ENCODE assay signal across 8 mouse cellular contexts in the genomic region with DNA sequence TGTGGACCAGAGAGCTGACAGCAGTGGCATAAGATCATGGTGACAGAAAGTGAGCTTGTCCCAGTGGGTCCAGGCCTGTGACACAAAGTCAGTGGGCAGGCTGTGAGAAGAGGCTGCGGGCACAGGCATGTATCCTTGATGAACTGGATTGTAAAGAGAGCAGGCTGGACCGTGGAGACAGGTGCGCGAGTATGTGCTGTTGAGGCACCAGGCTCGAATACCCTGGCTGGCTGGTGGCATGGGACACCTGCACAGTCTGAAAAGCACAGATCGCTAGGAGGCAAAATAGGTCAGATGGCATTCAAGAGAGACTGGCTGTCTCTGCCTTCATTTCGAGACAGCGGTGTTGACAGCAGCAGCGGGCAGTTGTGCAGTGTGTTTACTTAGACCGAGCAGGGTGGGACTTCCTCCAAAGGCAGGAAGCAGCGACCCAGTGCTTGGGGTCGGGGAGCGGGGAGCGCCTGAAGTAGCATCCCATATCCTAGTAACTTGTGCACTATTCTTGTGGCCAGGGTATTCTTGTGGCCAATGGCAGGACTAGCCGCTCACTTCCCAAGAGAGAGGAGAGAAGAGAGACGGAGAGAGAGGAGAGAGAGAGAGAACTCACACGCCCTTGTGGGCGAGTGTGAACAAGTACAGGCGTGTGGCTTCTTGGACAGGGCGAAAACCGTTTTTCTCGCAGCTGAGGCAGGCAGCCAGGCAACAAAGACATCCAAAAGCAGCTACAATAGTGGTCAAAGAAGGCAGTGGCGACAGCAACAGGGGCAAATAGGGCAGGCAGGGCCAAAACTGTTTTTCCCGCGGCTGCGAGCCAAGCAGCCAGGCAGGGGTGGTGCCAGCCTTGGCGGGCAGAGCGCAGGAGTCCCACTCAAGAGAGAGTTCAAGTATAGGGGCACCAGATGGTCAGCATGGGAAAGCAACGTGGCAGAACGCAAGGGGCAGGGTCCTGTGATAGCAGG. TPM values are rescaled to one million over a fixed set of nuclear protein-coding genes. Genes with fewer than 3 reads are reported as not detected.
DNase-seq lines count a peak whose midpoint lies in the region; ATAC-seq and TF ChIP-seq lines count a peak whose summit lies in the region.

No protein-coding gene starts in this region.

- WGBS in forebrain, embryonic 15.5 days: 8% methylated on average over 30 of the region's 30 CpGs
- WGBS in hindbrain, embryonic 14.5 days: 11% methylated on average over 30 of the region's 30 CpGs

- no peaks in the 10 kb centered on the region for H3K27me3 ChIP-seq in forebrain, embryonic 15.5 days
- H3K27me3 ChIP-seq in hindbrain, embryonic 14.5 days (ENCODE audit: control insufficient read depth, insufficient read depth, low read length): no peaks in the 10 kb centered on the region

- no peaks in the 10 kb centered on the region for H3K4me1 ChIP-seq in ES-E14 (ENCODE audit: control insufficient read depth in 2 of 2, insufficient read depth in 2 of 2, low read length in 2 of 2, poor library complexity in 1 of 2)
- H3K4me1 ChIP-seq in forebrain, embryonic 15.5 days: peaks cover 8% of the 10 kb centered on the region
- 0 out of 2 replicates have a peak, but pooled peaks cover 4% of the 10 kb centered on the region for H3K4me1 ChIP-seq in hindbrain, embryonic 14.5 days (replicated peaks; ENCODE audit: control insufficient read depth, insufficient read depth, low read length)

- DNase-seq in ES-E14 (ENCODE audit: low read depth, low spot score): no peak
- peak; percentile 38 for DNase-seq in cerebellum, adult 8-10 months
- DNase-seq in hindbrain, embryonic 14.5 days (ENCODE audit: low spot score): peak; percentile 50
- peak; percentile 37 to 55 for DNase-seq in layer of hippocampus, postnatal 36 days
- DNase-seq in lung, postnatal 36 days: peak; percentile 69
- peak; percentile 52 to 69 for DNase-seq in right cerebral cortex, postnatal 10 days (ENCODE audit: low spot score in 2 of 2)
- peak; percentile 28 for DNase-seq in urinary bladder, postnatal 25 days (ENCODE audit: low spot score)

- peak; percentile 80 for ATAC-seq in forebrain, embryonic 15.5 days (replicated peaks)
- peak; percentile 87; the same call in 1 of the 2 replicates for ATAC-seq in hindbrain, embryonic 14.5 days (ENCODE audit: low FRiP score)

- in situ Hi-C loops in ES-E14 (cut with MboI; ENCODE audit: low sequenced_read_pairs in 2 of 2, unreplicated experiment in 2 of 2): no loop called here

- H3K27ac ChIP-seq in ES-E14 (ENCODE audit: insufficient read depth, low read depth, low read length, poor library complexity, severe bottlenecking): no peak overlapping the region
- H3K27ac ChIP-seq in forebrain, embryonic 15.5 days (replicated peaks): no peak overlapping the region
- no peak overlapping the region; the same call in 1 of the 2 replicates for H3K27ac ChIP-seq in hindbrain, embryonic 14.5 days

- peak overlapping the region; percentile 69 for H3K9ac ChIP-seq in ES-E14 (ENCODE audit: insufficient read depth, low read depth, low read length, poor library complexity, severe bottlenecking)
- H3K9ac ChIP-seq in forebrain, embryonic 15.5 days (replicated peaks): peak overlapping the region; percentile 38
- H3K9ac ChIP-seq in hindbrain, embryonic 14.5 days: peak overlapping the region; percentile 63

- H3K4me2 ChIP-seq in forebrain, embryonic 15.5 days (replicated peaks): peak overlapping the region; percentile 51
- H3K4me2 ChIP-seq in hindbrain, embryonic 14.5 days (replicated peaks): peak overlapping the region; percentile 74

- peak overlapping the region; percentile 75 to 96 for H3K4me3 ChIP-seq in ES-E14 (ENCODE audit: insufficient read depth in 1 of 2, low read depth in 1 of 2, low read length in 2 of 2, poor library complexity in 1 of 2, severe bottlenecking in 1 of 2)
- H3K4me3 ChIP-seq in forebrain, embryonic 15.5 days: peak overlapping the region; percentile 38
- H3K4me3 ChIP-seq in hindbrain, embryonic 14.5 days (replicated peaks; ENCODE audit: low read length): peak overlapping the region; percentile 42

- no peaks in the 10 kb centered on the region for H3K36me3 ChIP-seq in ES-E14 (ENCODE audit: control insufficient read depth, insufficient read depth, low read length, poor library complexity, severe bottlenecking)
- H3K36me3 ChIP-seq in forebrain, embryonic 15.5 days: no peaks in the 10 kb centered on the region
- H3K36me3 ChIP-seq in hindbrain, embryonic 14.5 days (replicated peaks; ENCODE audit: control insufficient read depth, insufficient read depth): no peaks in the 10 kb centered on the region

- H3K9me3 ChIP-seq in ES-E14 (ENCODE audit: control insufficient read depth, insufficient read depth, low read depth, low read length): no peaks in the 10 kb centered on the region
- no peaks in the 10 kb centered on the region for H3K9me3 ChIP-seq in forebrain, embryonic 15.5 days
- H3K9me3 ChIP-seq in hindbrain, embryonic 14.5 days (ENCODE audit: control insufficient read depth, low read length): no peaks in the 10 kb centered on the region

TF ChIP-seq in ES-E14, 5 proteins besides CTCF, POLR2A, EP300 and RAD21:
- TF ChIP-seq HCFC1 (IDR thresholded peaks at IDR 0.05; ENCODE audit: borderline replicate concordance, insufficient read depth, low read length): no peak
- TF ChIP-seq ZNF384 (IDR thresholded peaks at IDR 0.05; ENCODE audit: low read depth, low read length): no peak
- TF ChIP-seq MAFK (IDR thresholded peaks at IDR 0.05; ENCODE audit: insufficient read depth, low read depth, low read length): no peak
- no peak for TF ChIP-seq CHD2 (IDR thresholded peaks at IDR 0.05; ENCODE audit: low read depth, low read length)
- TF ChIP-seq ZC3H11A (IDR thresholded peaks at IDR 0.05; ENCODE audit: borderline replicate concordance, low read depth, low read length): no peak

RNA-seq across cellular contexts. Expression of gene Slc25a21, which starts 14.4 kb away (rescaled TPM):
- total RNA-seq in ES-E14 (2012; rRNA removed): 0.21 and 0.54 TPM in 2 replicates
- 0.08 TPM in 1 of 2 replicates, not detected in the other for polyA plus RNA-seq in forebrain, embryonic 15.5 days (2015; fragmentation: Nextera tagmentation; extraction: Ambion mirVana)
- polyA plus RNA-seq in hindbrain, embryonic 14.5 days (2014; fragmentation: Nextera tagmentation; extraction: Ambion mirVana): 0.13 and 0.36 TPM in 2 replicates
- under 1 TPM; 0.35 to 0.91 TPM for total RNA-seq in layer of hippocampus, postnatal 36 days (2021)

RNA-seq across cellular contexts. Expression of gene Prps1l3, which starts 18.6 kb away (rescaled TPM):
- total RNA-seq in ES-E14 (2012; rRNA removed): 53.3 and 71.8 TPM in 2 replicates
- 41.8 and 44.1 TPM in 2 replicates for polyA plus RNA-seq in forebrain, embryonic 15.5 days (2015; fragmentation: Nextera tagmentation; extraction: Ambion mirVana)
- 30.0 and 31.0 TPM in 2 replicates for polyA plus RNA-seq in hindbrain, embryonic 14.5 days (2014; fragmentation: Nextera tagmentation; extraction: Ambion mirVana)
- 10 to 100 TPM; 17.5 to 20.0 TPM for total RNA-seq in layer of hippocampus, postnatal 36 days (2021)

RNA-seq across cellular contexts. Expression of gene Mipol1, which starts 18.6 kb away (rescaled TPM):
- total RNA-seq in ES-E14 (2012; rRNA removed): 8.2 and 13.8 TPM in 2 replicates
- 6.8 and 7.3 TPM in 2 replicates for polyA plus RNA-seq in forebrain, embryonic 15.5 days (2015; fragmentation: Nextera tagmentation; extraction: Ambion mirVana)
- polyA plus RNA-seq in hindbrain, embryonic 14.5 days (2014; fragmentation: Nextera tagmentation; extraction: Ambion mirVana): 4.9 and 5.0 TPM in 2 replicates
- total RNA-seq in layer of hippocampus, postnatal 36 days (2021): 1 to 10 TPM; 6.2 to 7.9 TPM
